Mouse (Mus musculus) natural killer cell, adult 2 months (primary cell): ENCODE results near the gene Rln1.

ENCODE experiments used
- DNase-seq, 2 experiments: peaks; one replicate each; pipeline ENCODE4 v3.0.0; 2022; ENCODE audit warnings: low spot score in 2 of 2

Gene Rln1

GRCm38 (mm10) chr19:29361468-29362130 is 27.1 kb upstream of the Rln1 start:
- peak; percentile 77 to 88 for DNase-seq

GRCm38 (mm10) chr19:29360251-29360650 is 25.8 kb upstream of the Rln1 start:
- no peak for DNase-seq

- DNase-seq: no peak
These were observed 21.8 kb upstream of the Rln1 start for GRCm38 (mm10) chr19:29356281-29356680.

- DNase-seq: peak; percentile 78 to 88
These were observed 20.7 kb upstream of the Rln1 start for GRCm38 (mm10) chr19:29354895-29355877.

- DNase-seq: no peak
These were observed 16.5 kb upstream of the Rln1 start for GRCm38 (mm10) chr19:29350991-29351390.

- DNase-seq: no peak
These were observed 11.2 kb upstream of the Rln1 start for GRCm38 (mm10) chr19:29345636-29346035.

- no peak for DNase-seq
These were observed 10.4 kb upstream of the Rln1 start for GRCm38 (mm10) chr19:29344868-29345267.

GRCm38 (mm10) chr19:29342281-29342680 is 7.8 kb upstream of the Rln1 start:
- DNase-seq: peak; percentile 40 to 74

- DNase-seq: peak in 1 of 2 experiments; percentile 38
These were observed 6.6 kb upstream of the Rln1 start for GRCm38 (mm10) chr19:29341029-29341428.

GRCm38 (mm10) chr19:29336624-29337023 is 2.2 kb upstream of the Rln1 start:
- DNase-seq: no peak

GRCm38 (mm10) chr19:29326822-29327552 is 7.5 kb downstream of the Rln1 start:
- DNase-seq: no peak

- DNase-seq: no peak
These were observed 8.1 kb downstream of the Rln1 start for GRCm38 (mm10) chr19:29326396-29326795.

GRCm38 (mm10) chr19:29325852-29326180 is 8.7 kb downstream of the Rln1 start:
- DNase-seq: no peak

- DNase-seq: peak; percentile 60 to 71
These were observed 9.2 kb downstream of the Rln1 start, which contains the start of gene Insl6 for GRCm38 (mm10) chr19:29325053-29325851. Gene Insl6 (minus strand): TSS chr19:29325356.

- peak in 1 of 2 experiments; percentile 14 for DNase-seq
These were observed 10.9 kb downstream of the Rln1 start for GRCm38 (mm10) chr19:29323416-29324049.

GRCm38 (mm10) chr19:29312661-29313060 is 21.8 kb downstream of the Rln1 start:
- DNase-seq: no peak

- DNase-seq: no peak
These were observed 22.7 kb downstream of the Rln1 start for GRCm38 (mm10) chr19:29311791-29312190.

GRCm38 (mm10) chr19:29308832-29309231 is 25.6 kb downstream of the Rln1 start:
- DNase-seq: no peak

GRCm38 (mm10) chr19:29302119-29302518 is 32.4 kb downstream of the Rln1 start:
- DNase-seq: no peak

GRCm38 (mm10) chr19:29300919-29301318 is 33.6 kb downstream of the Rln1 start:
- no peak for DNase-seq

- DNase-seq: no peak
These were observed 37.1 kb downstream of the Rln1 start for GRCm38 (mm10) chr19:29297366-29297765.
